Mouse (Mus musculus) CH12.LX (cell line): ENCODE data around the gene Tbc1d22a. TPM values are rescaled to one million over a fixed set of nuclear protein-coding genes. Genes with fewer than 3 reads are reported as not detected.

ENCODE experiments used
- DNase-seq: peaks from one replicate; pipeline ENCODE4 v3.0.0-alpha.2; 2013; ENCODE audit errors: extremely low read depth
- H3K27ac ChIP-seq: 2 replicates; pipeline ENCODE4 v1.5.1; 2012; ENCODE audit warnings: low read depth, mild to moderate bottlenecking, control low read depth, moderate library complexity; ENCODE audit not compliant: insufficient read depth
- H3K27me3 ChIP-seq: replicated peaks from 2 replicates; pipeline ENCODE3; 2012; ENCODE audit warnings: inconsistent platforms
- H3K36me3 ChIP-seq, 2 experiments: replicated peaks in 1 of 2; 2 replicates each; pipeline versions ENCODE3 to v1.6.1; 2012; ENCODE audit warnings: inconsistent platforms in 1 of 2, low read length in 1 of 2, mild to moderate bottlenecking in 1 of 2, mixed read lengths in 1 of 2, moderate library complexity in 1 of 2; ENCODE audit not compliant: control insufficient read depth in 1 of 2, insufficient read depth in 1 of 2
- H3K4me1 ChIP-seq, 2 experiments: 2 replicates each; pipeline ENCODE4 v1.6.1; 2012; ENCODE audit warnings: inconsistent platforms in 1 of 2, moderate library complexity in 1 of 2; ENCODE audit not compliant: insufficient read depth in 2 of 2, control insufficient read depth in 1 of 2
- H3K4me2 ChIP-seq: 2 replicates; pipeline ENCODE4 v1.6.1; 2012; ENCODE audit warnings: low read depth, mild to moderate bottlenecking, control low read depth; ENCODE audit not compliant: poor library complexity, insufficient read depth, severe bottlenecking
- H3K4me3 ChIP-seq, 3 experiments: fragments of 150-350 bp in 1 of 3; sonication (generic) in 1 of 3; replicated peaks in 1 of 3; 2 replicates each; pipeline versions ENCODE3 to v1.5.1; 2011 to 2012; ENCODE audit warnings: low read depth in 2 of 3, low read length in 2 of 3, mild to moderate bottlenecking in 2 of 3, moderate library complexity in 2 of 3, control low read depth in 1 of 3, improper control_type of control experiment in 1 of 3, inconsistent platforms in 1 of 3, mixed read lengths in 1 of 3; ENCODE audit not compliant: poor library complexity in 1 of 3
- H3K79me2 ChIP-seq: replicated peaks from 2 replicates; pipeline ENCODE4 v1.6.1; 2012; ENCODE audit warnings: mild to moderate bottlenecking, moderate library complexity; ENCODE audit not compliant: control insufficient read depth, poor library complexity, insufficient read depth, severe bottlenecking; ENCODE audit errors: extremely low read depth
- H3K9ac ChIP-seq: 2 replicates; pipeline ENCODE4 v1.6.1; 2012; ENCODE audit warnings: low read depth, mild to moderate bottlenecking, control low read depth, moderate library complexity; ENCODE audit not compliant: insufficient read depth
- H3K9me3 ChIP-seq: replicated peaks from 2 replicates; pipeline ENCODE3; 2012; ENCODE audit warnings: low read length, inconsistent platforms, mixed read lengths
- CTCF ChIP-seq, 2 experiments: IDR thresholded peaks in 1 of 2; conservative IDR thresholded peaks in 1 of 2; 2 replicates each; pipeline ENCODE4 v1.5.1; 2011 to 2012; ENCODE audit warnings: low read depth in 2 of 2, low read length in 2 of 2, improper control_type of control experiment in 1 of 2, inconsistent platforms in 1 of 2, mild to moderate bottlenecking in 1 of 2, moderate library complexity in 1 of 2
- ETS1 ChIP-seq: conservative IDR thresholded peaks from 2 replicates; pipeline ENCODE4 v1.6.1; 2012; ENCODE audit warnings: low read depth, mild to moderate bottlenecking, inconsistent platforms, low read length, improper control_type of control experiment, moderate library complexity
- IRF4 ChIP-seq: IDR thresholded peaks from 2 replicates; pipeline ENCODE4 v1.6.1; 2014; ENCODE audit warnings: low read depth, mild to moderate bottlenecking, inconsistent platforms, low read length, improper control_type of control experiment
- MXI1 ChIP-seq: IDR thresholded peaks from 2 replicates; pipeline ENCODE4 v1.6.1; 2011; ENCODE audit warnings: mild to moderate bottlenecking, low read depth, low read length, improper control_type of control experiment
- MYC ChIP-seq: IDR thresholded peaks from 2 replicates; pipeline ENCODE4 v1.6.1; 2011; ENCODE audit warnings: low read depth, mild to moderate bottlenecking, improper control_type of control experiment, low read length
- RAD21 ChIP-seq: IDR thresholded peaks from 2 replicates; pipeline ENCODE4 v1.6.1; 2011; ENCODE audit warnings: low read depth, mild to moderate bottlenecking, low read length, improper control_type of control experiment, moderate library complexity
- RCOR1 ChIP-seq: conservative IDR thresholded peaks from 2 replicates; pipeline ENCODE4 v1.6.1; 2012; ENCODE audit warnings: low read depth, mild to moderate bottlenecking, inconsistent platforms, low read length, improper control_type of control experiment
- SIN3A ChIP-seq: IDR thresholded peaks from 2 replicates; pipeline ENCODE4 v1.6.1; 2012; ENCODE audit warnings: low read length, improper control_type of control experiment, inconsistent platforms
- TBP ChIP-seq: conservative IDR thresholded peaks from 2 replicates; pipeline ENCODE4 v1.6.1; 2011; ENCODE audit warnings: low read depth, low read length, improper control_type of control experiment
- TCF12 ChIP-seq: IDR thresholded peaks from 2 replicates; pipeline ENCODE4 v1.6.1; 2014; ENCODE audit warnings: low read depth, mild to moderate bottlenecking, inconsistent platforms, low read length, improper control_type of control experiment
- UBTF ChIP-seq: IDR thresholded peaks from 2 replicates; pipeline ENCODE4 v1.6.1; 2012; ENCODE audit warnings: low read depth, mild to moderate bottlenecking, inconsistent platforms, low read length, improper control_type of control experiment, moderate library complexity
- USF2 ChIP-seq: conservative IDR thresholded peaks from 2 replicates; pipeline ENCODE4 v1.6.1; 2011; ENCODE audit warnings: low read depth, low read length, improper control_type of control experiment
- ZMIZ1 ChIP-seq: IDR thresholded peaks from 2 replicates; pipeline ENCODE4 v1.6.1; 2012; ENCODE audit warnings: low read depth, mild to moderate bottlenecking, inconsistent platforms, low read length, improper control_type of control experiment
- dilution Hi-C: fragments of 300-500 bp; cut with MboI; formaldehyde crosslinking; loops from 2 replicates; pipeline ENCODE4 v1.14.3; 2020; ENCODE audit warnings: low sequenced_read_pairs; ENCODE audit not compliant: extremely low pct_unique_long_range_greater_than_20kb, extremely low pct_ligation_motif_present
- in situ Hi-C: fragments of 300-500 bp; cut with MboI; formaldehyde crosslinking; loops from 3 replicates; pipeline ENCODE4 v1.14.3; 2019; ENCODE audit warnings: low sequenced_read_pairs, low pct_ligation_motif_present, low pct_unique_long_range_greater_than_20kb, mixed read lengths
- polyA plus RNA-seq: library from polyadenylated mRNA; unstranded; fragments of >175 nt; gene quantifications from 2 replicates; pipeline ENCODE4 v1.2.1, GENCODE M21; 2012; ENCODE audit warnings: low read depth; ENCODE audit not compliant: insufficient read length
- total RNA-seq, 2 experiments: library from RNA; depleted of rRNA; stranded (reverse); fragments of 300-350 nt in 1 of 2; fragments of >200 nt in 1 of 2; gene quantifications; 2 replicates each; pipeline ENCODE4 v1.2.3; 2012 to 2014

The Tbc1d22a gene
- total and polyA plus RNA-seq, 3 experiments = 17.6 to 20.2 (median 19.4) TPM

DNA sequence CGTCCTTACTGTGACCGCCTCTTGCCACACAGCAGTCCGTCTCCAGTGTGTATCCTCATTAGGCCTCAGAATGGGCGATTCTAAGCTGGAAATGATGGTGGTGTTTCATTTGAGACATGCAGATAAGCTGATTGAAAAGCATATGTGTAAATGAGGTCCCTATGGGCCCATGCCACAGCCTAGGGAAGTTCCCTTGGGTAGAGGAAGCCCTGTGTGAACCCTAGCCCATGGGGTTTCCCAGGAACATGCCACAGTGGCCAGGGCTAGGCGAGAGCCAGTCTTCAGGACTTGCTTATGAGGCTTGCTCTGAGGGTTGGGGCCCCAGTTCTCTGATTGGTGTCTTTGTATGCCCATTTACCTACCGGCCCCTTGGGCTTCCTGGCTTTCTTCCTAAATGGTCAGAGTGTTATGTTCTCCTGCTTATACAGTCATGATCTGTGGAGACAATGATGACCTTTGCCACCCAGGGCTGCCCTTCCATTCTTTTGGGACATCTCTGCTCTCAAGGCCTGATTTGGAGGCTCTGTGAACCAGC, 161.7 kb downstream of the Tbc1d22a start (continued):
- TF ChIP-seq MXI1 (no peak), USF2 (no peak), ETS1 (peak; percentile 87), ZMIZ1 (no peak), RAD21 (no peak), RCOR1 (no peak), UBTF (peak; percentile 90; the same call in 1 of the 2 replicates)

DNA sequence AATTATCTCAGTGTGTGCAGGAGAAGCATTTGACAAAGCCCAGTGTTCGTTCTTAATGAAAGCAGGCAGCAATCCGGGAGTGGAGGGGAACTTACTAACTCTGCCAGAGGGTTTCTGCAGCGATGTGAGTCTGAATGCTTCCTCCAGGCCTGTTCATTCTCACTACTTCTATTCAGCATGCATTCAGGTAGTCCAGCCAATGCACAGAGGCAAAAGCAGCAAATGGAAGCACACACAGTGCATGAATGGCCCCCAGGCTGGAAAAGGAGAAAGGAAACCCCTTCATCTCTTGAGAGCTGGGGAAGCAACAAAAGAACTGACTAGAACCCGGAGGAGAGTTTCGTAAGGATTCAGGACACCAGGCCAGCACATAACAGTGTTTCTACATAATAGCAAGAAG, 169.0 kb downstream of the Tbc1d22a start:
- Histone ChIP-seq H3K4me3 (no peak overlapping the region), H3K9ac (no peak overlapping the region), H3K79me2 (no peaks in the 10 kb centered on the region), H3K27ac (no peak overlapping the region), H3K36me3 (peaks cover 0 to 31% of the 10 kb centered on the region in 2 experiments), H3K4me1 (peaks cover 8 to 46% of the 10 kb centered on the region in 2 experiments), H3K27me3 (no peaks in the 10 kb centered on the region), H3K9me3 (no peaks in the 10 kb centered on the region), H3K4me2 (no peak overlapping the region)
- TF ChIP-seq SIN3A (no peak), MYC (no peak), RCOR1 (no peak), TBP (no peak), USF2 (no peak), TCF12 (no peak), IRF4 (no peak)
- dilution Hi-C loops (no loop called here), in situ Hi-C loops (no loop called here)
- no peak for DNase-seq

DNA sequence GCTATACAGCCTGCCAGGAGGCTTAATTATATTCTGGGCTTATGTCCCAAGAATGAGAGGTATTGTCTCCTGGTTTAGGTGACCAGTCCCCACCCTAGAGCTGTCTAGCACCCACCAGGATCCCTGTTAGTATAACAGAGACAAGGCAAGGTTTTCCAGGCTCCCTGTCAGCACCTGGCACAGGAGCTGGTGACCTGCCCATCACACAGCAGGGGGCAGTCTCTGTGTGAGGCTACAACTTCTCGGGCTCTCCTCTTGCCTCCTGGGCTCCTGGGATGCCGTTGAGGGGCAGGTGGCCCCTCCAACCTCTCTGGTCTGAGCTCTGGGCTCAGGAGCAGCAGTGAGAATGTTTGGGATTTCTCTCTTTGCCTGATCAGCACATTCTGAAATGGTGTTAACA, 171.2 kb downstream of the Tbc1d22a start:
- dilution Hi-C loops (no loop called here), in situ Hi-C loops (no loop called here)
- Histone ChIP-seq H3K9ac (no peak overlapping the region), H3K27me3 (no peaks in the 10 kb centered on the region), H3K9me3 (no peaks in the 10 kb centered on the region), H3K79me2 (no peaks in the 10 kb centered on the region), H3K27ac (no peak overlapping the region), H3K4me1 (peaks cover 14 to 55% of the 10 kb centered on the region in 2 experiments), H3K4me3 (no peak overlapping the region), H3K4me2 (no peak overlapping the region), H3K36me3 (peaks cover 0 to 23% of the 10 kb centered on the region in 2 experiments)
- DNase-seq = no peak
- TF ChIP-seq TBP = no peak
- peak in 1 of 2 experiments; percentile 4; a peak in 1 of 4 replicates for TF ChIP-seq CTCF (conservative IDR thresholded peaks at IDR 0.05 in 1 of 2, IDR thresholded peaks at IDR 0.05 in 1 of 2; ENCODE audit: low read depth in 2 of 2, low read length in 2 of 2)
